Mouse (Mus musculus): Measurements from ENCODE around the gene Zfp82. TPM values are rescaled to one million over a fixed set of nuclear protein-coding genes. Genes with fewer than 3 reads are reported as not detected.

The Zfp82 gene
- polyA plus RNA-seq, 1 experiment from 2014 or later: 4.5 TPM

DNA sequence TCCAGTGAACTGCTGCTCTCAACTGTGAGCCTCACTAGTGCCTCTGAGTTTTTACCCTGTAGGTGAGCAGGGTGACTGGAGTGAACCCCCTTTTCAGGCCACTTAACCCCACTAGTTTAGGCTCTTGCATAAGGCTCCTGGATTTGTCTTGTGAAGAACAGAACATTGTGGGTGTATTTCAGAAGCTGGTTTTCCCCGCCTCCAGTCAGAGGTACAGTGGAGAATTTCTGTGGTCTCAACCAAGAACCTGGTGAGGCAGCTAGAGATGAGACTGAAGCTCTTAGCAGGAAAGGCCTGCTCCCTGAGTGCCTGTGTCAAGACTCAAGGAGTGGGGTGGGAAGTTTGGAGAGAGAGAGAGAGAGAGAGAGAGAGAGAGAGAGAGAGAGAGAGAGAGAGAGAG lies 65.1 kb downstream of the Zfp82 start:
- Histone ChIP-seq H3K27ac (ENCODE audit: low read length) (no peak overlapping the region), H3K9ac (ENCODE audit: low read length) (no peak overlapping the region), H3K4me3 (replicated peaks; ENCODE audit: low read length) (no peak overlapping the region), H3K9me3 (replicated peaks; ENCODE audit: control insufficient read depth, low read length) (no peaks in the 10 kb centered on the region), H3K4me2 (ENCODE audit: low read depth, low read length) (no peak overlapping the region), H3K36me3 (ENCODE audit: control insufficient read depth, insufficient read depth, low read length) (no peaks in the 10 kb centered on the region), H3K27me3 (ENCODE audit: control insufficient read depth, insufficient read depth, low read length) (no peaks in the 10 kb centered on the region), H3K4me1 (ENCODE audit: control insufficient read depth, insufficient read depth, low read length) (no peaks in the 10 kb centered on the region; the same call in 1 of the 2 replicates)
- WGBS: 94% methylated on average over 1 of the region's 1 CpGs
- ATAC-seq (ENCODE audit: insufficient read depth, low FRiP score): no peak

Small RNAs within 50 kb of the gene (microRNA-seq; reads per million reads assigned to microRNA genes)
- gene Gm23368: not detected

Other genes with a start within 250 kb of the Zfp82 start
- gene Zfp940, start 219.2 kb downstream of the Zfp82 start, polyA plus RNA-seq (2015; fragmentation: Nextera tagmentation; extraction: Ambion mirVana): 4.7 and 4.9 TPM in 2 replicates
- 6.1 and 7.1 TPM in 2 replicates for gene Zfp420, start 212.9 kb downstream of the Zfp82 start, polyA plus RNA-seq (2015; fragmentation: Nextera tagmentation; extraction: Ambion mirVana)
- 8.4 and 10.2 TPM in 2 replicates for gene Zfp27, start 166.3 kb downstream of the Zfp82 start, polyA plus RNA-seq (2015; fragmentation: Nextera tagmentation; extraction: Ambion mirVana)
- 4.0 and 4.2 TPM in 2 replicates for gene Zfp383, start 164.7 kb downstream of the Zfp82 start, polyA plus RNA-seq (2015; fragmentation: Nextera tagmentation; extraction: Ambion mirVana)
- 8.1 and 8.8 TPM in 2 replicates for gene Zfp74, start 118.8 kb downstream of the Zfp82 start, polyA plus RNA-seq (2015; fragmentation: Nextera tagmentation; extraction: Ambion mirVana)
- gene Zfp568, start 88.9 kb downstream of the Zfp82 start, polyA plus RNA-seq (2015; fragmentation: Nextera tagmentation; extraction: Ambion mirVana): 14.0 and 14.9 TPM in 2 replicates
- 3.7 and 4.6 TPM in 2 replicates for gene Zfp14, start 21.5 kb downstream of the Zfp82 start, polyA plus RNA-seq (2015; fragmentation: Nextera tagmentation; extraction: Ambion mirVana)
- 0.70 and 0.87 TPM in 2 replicates for gene Gm26920, start 17.5 kb upstream of the Zfp82 start, polyA plus RNA-seq (2015; fragmentation: Nextera tagmentation; extraction: Ambion mirVana)
- gene Zfp566, start 17.6 kb upstream of the Zfp82 start, polyA plus RNA-seq (2015; fragmentation: Nextera tagmentation; extraction: Ambion mirVana): 6.8 and 8.6 TPM in 2 replicates
- 96.5 and 108 TPM in 2 replicates for gene Zfp260, start 21.9 kb upstream of the Zfp82 start, polyA plus RNA-seq (2015; fragmentation: Nextera tagmentation; extraction: Ambion mirVana)
- 9.5 TPM in 2 replicates for gene Zfp382, start 49.0 kb upstream of the Zfp82 start, polyA plus RNA-seq (2015; fragmentation: Nextera tagmentation; extraction: Ambion mirVana)
- 12.2 and 12.6 TPM in 2 replicates for gene Zfp146, start 96.8 kb upstream of the Zfp82 start, polyA plus RNA-seq (2015; fragmentation: Nextera tagmentation; extraction: Ambion mirVana)
- gene Cox7a1, start 111.2 kb upstream of the Zfp82 start, polyA plus RNA-seq (2015; fragmentation: Nextera tagmentation; extraction: Ambion mirVana): 12.8 and 25.0 TPM in 2 replicates
- 90.0 and 98.5 TPM in 2 replicates for gene Capns1, start 125.9 kb upstream of the Zfp82 start, polyA plus RNA-seq (2015; fragmentation: Nextera tagmentation; extraction: Ambion mirVana)
- 111 and 116 TPM in 2 replicates for gene Polr2i, start 159.0 kb upstream of the Zfp82 start, polyA plus RNA-seq (2015; fragmentation: Nextera tagmentation; extraction: Ambion mirVana)
- 148 and 151 TPM in 2 replicates for gene Tbcb, start 159.4 kb upstream of the Zfp82 start, polyA plus RNA-seq (2015; fragmentation: Nextera tagmentation; extraction: Ambion mirVana)
- 0.19 TPM in 1 of 2 replicates, not detected in the other for gene Ovol3, start 162.8 kb upstream of the Zfp82 start, polyA plus RNA-seq (2015; fragmentation: Nextera tagmentation; extraction: Ambion mirVana)
- 0.25 and 0.53 TPM in 2 replicates for gene Thap8, start 207.2 kb upstream of the Zfp82 start, polyA plus RNA-seq (2015; fragmentation: Nextera tagmentation; extraction: Ambion mirVana)
- 7.1 and 7.3 TPM in 2 replicates for gene Wdr62, start 207.5 kb upstream of the Zfp82 start, polyA plus RNA-seq (2015; fragmentation: Nextera tagmentation; extraction: Ambion mirVana)
- 21.4 and 22.6 TPM in 2 replicates for gene Clip3, start 218.8 kb upstream of the Zfp82 start, polyA plus RNA-seq (2015; fragmentation: Nextera tagmentation; extraction: Ambion mirVana)
- gene Alkbh6, start 235.8 kb upstream of the Zfp82 start, polyA plus RNA-seq (2015; fragmentation: Nextera tagmentation; extraction: Ambion mirVana): 64.4 and 64.7 TPM in 2 replicates
- 54.0 and 54.3 TPM in 2 replicates for gene Syne4, start 241.9 kb upstream of the Zfp82 start, polyA plus RNA-seq (2015; fragmentation: Nextera tagmentation; extraction: Ambion mirVana)
- 1.2 TPM in 1 of 2 replicates, not detected in the other for gene E130208F15Rik, start 248.8 kb upstream of the Zfp82 start, polyA plus RNA-seq (2015; fragmentation: Nextera tagmentation; extraction: Ambion mirVana)

Data from stomach, embryonic 16.5 days (tissue).